Mouse (Mus musculus) frontal cortex, postnatal 14 days (tissue): ENCODE results near the gene Grm8.

Experiments used
- DNase-seq, 2 experiments: peaks; one replicate each; pipeline ENCODE4 v3.0.0; 2022; ENCODE audit warnings: low spot score in 2 of 2

The Grm8 gene

DNA sequence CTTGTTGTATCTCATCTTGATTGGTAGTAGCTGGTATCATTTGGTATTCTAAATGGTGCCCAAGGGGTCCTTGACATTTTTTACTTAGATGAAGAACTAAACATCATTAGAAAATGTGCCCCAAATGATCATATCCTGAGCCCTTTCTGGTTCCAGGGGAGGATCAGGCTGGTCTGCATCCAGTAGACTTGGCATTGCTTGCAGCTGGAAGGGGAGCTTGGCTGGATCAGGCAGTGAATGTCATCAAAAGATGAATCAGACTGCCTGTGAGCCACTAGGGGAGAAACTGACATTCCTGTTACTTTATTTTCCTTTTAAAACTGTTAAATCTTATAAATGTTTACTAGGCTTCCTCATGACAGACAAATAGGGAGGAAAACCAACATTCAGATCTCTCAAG is 894.6 kb downstream of the Grm8 start:
- DNase-seq: no peak

DNA sequence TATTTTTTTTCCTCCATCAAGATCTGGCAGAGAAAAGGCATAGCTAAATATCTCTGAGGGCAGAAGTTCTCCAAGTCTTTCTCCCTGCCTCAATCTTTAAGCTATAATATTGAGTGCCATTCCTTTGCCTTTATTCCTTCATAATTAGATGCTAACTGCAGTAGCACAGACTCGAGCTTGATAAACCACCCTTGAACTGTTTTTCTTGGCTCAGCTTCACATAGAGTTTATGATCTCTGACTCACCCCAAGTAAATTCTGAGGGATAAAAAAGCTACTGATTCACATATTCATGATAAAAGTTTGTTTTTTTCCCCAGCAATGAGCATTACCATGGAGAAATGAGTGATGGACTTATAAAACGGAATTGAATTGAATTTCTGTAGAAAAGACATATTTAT is 895.0 kb downstream of the Grm8 start:
- DNase-seq: no peak
